Mouse (Mus musculus): ENCODE results near the gene Magi1.
A peak's percentile ranks its signal among the peaks of the same experiment; 100 is the strongest.
"Not testable (repeated sequence)": the region's sequence is repeated elsewhere in the genome, so short reads cannot be mapped to it uniquely, and the experiment has no call there.

The Magi1 gene

DNA sequence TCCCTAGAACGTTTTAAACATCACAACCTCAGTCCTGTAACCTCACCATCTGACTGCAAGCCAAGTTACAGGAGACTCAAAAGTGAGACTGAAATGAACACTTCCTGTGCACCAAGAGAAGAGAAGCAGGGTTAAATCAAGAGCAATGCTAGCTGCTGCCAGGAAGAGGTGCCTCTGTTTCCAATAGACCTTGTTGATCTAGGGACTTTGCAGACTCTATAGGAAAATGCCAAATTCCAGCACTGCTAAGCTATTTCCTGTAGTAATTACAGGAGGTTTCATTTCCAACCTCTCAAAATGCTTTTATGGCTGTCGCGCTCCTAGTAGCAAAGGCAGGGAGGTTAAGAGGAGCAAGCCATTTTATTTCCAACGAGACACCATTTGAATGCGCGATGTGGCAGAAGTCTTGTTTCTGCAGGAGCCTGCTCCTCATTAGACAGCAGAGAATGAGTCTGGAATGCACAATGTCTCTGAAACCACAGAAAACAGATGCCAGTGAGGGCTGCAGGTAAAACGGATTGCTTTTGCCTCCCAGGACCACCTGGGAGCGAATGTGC lies 222.2 kb downstream of the Magi1 start:
- no peak for DNase-seq (ENCODE audit: low spot score in 2 of 2)

DNA sequence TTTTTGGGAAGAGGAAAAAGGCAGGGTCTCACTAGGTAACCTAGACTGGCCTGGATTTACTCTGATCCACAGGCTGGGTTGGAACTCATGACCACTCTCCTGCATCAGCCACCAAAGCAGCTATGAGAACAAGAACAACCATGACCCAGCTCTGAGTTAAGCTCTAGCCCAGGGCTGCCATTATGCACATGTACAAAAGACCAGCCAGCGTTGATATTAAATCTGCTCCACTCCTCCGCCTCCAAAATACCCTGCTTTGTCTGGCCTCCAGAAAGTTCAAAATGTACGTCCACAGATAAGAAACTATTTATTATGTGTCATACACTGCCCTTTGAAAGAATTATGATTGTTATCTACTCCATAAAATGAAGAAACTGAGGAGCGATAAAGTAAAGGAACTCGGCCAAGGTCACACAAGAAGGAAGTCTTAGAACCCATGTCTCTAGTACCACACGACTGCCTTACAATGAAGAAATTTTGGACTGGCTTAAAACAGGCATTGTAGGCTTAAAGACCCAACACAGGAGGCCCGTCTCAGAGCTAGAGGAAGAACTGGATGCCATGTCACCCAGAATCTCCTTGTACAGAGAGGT lies 223.0 kb downstream of the Magi1 start:
- DNase-seq (ENCODE audit: low spot score in 2 of 2) = no peak

DNA sequence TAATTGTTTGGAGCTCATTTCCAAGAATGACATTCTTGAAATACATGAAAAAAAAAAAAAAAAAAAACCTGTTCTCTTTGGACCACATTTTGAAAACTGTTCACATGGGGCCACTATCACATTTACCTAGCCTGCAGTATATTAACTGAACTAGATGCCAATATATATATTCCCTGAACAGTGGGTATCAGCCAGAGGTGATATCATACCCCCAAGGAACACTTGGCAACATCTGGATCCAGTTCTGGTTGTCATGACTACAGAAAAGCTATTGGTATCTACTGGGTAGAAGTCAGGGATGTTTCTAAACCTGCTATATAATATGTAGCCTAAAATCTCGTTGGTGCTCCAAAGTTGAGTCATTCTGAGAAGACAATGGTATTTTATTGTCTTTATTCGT lies 224.6 kb downstream of the Magi1 start:
- DNase-seq (ENCODE audit: low spot score in 2 of 2) = no peak

DNA sequence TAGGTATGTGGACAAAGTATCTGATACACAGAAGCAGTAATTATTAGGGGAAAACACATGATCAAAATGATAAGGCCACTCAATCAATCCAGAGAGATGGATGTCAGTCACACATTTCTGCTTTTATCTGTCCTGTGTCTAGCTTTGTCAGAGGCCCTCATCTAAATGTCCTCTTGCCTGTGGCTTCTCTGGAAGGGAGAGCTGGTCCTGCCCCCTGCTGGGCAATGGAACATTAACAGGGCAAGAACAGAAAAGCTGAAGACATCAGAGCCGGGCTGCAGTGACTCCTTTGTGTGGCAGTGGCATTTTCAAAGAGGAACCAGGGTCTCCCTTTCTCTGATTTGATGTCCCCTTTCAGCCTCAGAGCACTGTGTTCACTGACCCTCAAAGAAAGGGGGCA lies 229.8 kb downstream of the Magi1 start:
- DNase-seq (ENCODE audit: low spot score in 2 of 2) = peak in 1 of 2 experiments; percentile 70

DNA sequence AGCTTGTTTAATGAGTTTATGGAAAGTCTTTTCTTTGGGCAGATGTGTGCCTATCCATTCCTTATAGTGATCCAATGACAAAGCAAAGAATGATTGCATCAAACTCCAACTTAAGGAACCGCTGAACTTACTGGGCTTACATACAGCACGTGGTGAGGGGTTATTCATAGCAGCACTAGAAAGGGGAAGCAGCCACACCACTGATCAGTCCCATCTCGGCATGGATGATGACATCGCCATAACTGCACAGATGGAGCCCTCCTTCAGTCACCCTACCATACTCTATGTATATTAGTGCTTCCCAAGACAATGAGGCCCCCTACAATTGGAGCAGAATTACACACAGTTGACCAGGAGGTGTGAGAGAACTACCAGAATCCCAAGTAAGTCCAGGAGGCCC lies 238.5 kb downstream of the Magi1 start:
- DNase-seq (ENCODE audit: low spot score in 2 of 2) = no peak

DNA sequence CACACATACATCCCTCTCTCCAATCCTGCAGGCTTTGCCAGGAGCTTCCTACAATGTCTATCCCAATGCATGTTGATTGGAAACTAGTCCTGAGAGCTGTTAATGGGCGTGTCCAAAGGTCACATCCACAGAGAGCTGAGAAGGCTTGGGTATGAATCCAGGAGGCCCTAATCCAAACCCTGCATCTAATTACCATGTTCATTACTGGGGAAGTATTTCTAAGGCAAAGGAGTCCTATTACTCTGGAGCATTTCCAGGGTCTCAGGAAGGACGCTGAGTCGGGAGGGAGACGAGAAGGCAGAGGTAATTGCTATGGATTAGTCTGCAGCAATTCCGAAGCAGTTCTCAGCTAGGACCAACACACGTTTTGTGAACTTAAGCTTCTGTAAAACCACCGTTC lies 240.3 kb downstream of the Magi1 start:
- no peak for DNase-seq (ENCODE audit: low spot score in 2 of 2)

DNA sequence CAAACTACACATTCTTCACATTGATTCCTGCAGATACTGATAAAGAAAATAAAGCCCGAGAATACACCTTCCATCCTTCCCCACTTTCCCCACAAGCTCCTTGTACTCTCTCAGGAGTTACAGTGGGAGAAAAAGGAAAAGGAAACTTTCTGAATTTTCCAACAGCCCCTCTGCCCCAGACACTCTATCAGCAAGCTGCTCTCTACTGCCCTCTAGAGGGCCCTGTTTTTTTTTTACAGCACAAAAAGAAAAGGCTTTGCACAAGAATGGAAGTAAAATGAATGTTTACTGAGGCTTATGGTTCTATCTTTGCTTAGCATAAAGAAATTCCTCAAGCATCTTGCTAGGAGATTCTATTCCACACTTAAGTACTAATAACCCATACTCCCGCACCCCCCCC lies 243.6 kb downstream of the Magi1 start:
- no peak for DNase-seq (ENCODE audit: low spot score in 2 of 2)

DNA sequence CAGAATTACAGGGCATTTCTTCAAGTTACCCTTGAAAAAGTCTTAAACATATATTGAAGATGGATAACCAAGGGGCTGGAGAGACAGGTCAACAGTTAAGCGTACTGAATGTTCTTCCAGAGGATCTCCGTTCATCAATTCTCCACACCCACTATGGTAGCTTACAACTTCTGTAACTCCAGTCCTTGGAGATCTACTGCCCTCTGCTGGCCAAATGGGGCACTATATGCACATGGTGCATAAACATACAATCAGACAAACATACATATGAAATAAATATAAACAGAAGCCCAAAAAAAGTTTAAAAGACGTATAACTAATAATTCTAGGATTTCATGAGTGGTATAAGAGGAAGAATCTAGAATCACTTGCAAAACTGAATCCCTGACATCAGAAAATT lies 244.8 kb downstream of the Magi1 start:
- no peak for DNase-seq (ENCODE audit: low spot score in 2 of 2)

DNA sequence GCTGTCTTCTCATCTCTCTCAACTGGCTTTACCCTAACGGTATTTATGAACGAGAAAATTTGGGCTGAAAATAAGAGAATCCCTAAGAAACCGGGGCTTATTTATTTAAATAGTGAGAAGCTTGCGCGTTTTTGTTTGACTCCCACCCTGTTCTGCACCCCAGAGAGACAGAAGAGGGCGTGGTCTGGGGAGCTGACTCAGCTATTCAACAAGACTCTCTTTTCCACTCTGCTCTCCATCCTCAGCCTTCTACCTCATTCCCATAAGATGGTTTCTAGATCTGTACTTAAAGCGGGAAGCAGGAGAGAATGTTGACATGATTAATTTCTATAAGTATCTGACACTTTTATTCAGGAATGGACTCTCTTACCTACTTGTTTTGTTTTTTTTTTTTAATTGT lies 247.2 kb downstream of the Magi1 start:
- no peak for DNase-seq (ENCODE audit: low spot score in 2 of 2)

DNA sequence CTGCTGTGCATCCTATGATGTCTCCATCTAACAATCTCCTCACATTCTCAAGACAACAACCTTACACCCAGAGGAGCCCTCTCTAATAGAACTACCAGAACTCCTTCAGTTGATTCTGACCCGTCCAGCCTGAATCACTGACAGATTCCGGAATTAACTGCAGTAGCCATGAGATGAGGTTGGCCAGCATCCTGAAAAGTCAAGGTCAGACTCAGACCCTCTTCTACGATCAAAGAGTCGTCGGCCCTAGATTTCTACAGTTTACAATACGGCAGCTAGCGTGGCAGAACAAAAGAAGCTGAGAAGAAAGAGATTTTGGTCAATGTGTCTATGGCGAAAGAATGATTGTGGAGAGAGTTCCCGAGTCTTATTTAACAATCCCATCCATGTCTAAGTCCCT lies 257.4 kb downstream of the Magi1 start:
- DNase-seq (ENCODE audit: low spot score in 2 of 2) = no peak

DNA sequence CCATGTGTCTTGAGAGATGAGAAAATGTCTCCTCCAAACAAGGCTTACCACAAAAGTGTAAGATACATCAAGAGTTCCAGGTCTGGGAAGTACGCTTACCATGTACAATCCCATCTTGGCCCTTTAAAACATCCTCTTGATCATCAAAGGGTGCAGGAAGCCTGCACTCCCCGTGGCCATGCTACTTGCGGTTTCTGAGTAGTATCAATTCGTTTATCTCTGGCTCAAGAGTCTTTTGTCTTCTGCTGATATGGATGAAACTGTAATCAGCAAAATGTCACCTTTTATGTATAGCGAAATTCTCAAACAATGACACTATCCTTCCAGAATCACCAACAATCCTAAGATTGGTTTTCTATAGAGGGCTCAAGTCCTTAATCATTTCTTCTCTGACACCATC lies 261.3 kb downstream of the Magi1 start:
- no peak for DNase-seq (ENCODE audit: low spot score in 2 of 2)

DNA sequence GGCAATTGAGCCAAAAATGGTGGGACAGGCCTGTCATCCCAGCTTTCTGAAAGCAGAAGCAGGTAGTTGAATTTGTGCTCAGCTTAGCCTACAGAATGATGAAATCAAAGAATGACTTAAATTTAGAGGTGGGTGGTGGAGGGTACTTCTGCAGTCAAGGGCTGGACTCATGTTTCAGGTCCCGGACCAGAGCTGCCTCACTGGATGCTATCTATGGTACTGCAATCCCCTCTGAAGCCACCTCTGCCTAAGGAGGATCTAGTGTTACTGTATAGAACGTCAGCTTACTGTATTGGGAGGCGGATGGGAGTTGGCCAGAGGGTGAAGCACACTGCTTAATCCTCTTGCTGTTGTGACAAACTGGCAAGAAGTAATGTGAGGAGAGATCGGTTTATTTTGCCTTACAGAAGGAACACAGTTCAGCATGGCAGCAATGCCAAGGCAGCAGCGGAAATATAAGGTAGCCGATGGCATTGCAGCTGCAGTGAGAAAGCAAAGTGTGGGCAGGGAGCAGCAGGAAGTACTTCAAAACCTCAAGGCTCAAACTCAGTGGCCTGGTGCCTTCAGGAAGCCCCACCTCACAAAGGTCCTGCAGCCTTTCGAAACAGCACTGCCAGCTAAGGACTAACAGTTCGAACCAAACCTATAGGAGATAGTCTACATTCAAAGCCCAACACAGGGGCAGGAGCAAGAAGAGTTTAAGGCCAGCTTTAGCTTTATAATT lies 262.3 kb downstream of the Magi1 start:
- no peak for DNase-seq (ENCODE audit: low spot score in 2 of 2)

DNA sequence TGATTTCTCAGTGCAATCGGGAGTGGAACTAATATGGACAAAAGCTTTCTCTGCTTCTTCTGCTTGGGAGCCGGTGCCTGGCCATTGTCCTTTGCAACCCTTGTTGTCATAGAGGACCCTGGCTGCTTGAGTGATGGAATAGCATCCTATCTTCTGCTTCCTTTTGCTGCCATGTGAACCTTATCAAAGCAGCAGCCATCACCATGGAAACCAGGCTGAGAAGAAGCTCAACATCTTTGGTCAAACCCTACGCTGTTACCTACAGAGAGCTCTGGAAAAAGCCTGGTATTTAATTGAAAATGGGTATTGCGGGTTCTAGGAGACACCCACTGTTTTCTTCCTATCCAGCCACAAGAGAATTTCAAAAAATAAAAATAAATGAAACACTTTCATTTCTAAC lies 263.2 kb downstream of the Magi1 start:
- DNase-seq (ENCODE audit: low spot score in 2 of 2) = peak in 1 of 2 experiments; percentile 12

DNA sequence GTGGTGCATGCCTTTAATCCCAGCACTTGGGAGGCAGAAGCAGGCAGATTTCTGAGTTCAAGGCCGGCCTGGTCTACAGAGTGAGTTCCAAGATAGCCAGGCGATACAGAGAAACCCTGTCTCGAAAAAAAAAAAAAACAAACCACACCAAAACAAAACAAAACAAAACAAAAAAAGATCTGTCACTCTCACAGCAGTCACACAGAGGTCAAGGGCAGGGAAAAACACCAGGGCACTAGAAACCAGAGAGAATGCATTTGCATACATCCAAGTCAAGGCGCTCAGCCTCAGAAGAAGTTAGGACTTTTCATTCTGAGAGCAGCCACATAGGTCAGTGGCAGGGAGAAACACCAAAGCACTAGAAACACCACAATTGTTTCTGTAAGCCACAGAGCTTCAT lies 263.8 kb downstream of the Magi1 start:
- no peak for DNase-seq (ENCODE audit: low spot score in 2 of 2)

DNA sequence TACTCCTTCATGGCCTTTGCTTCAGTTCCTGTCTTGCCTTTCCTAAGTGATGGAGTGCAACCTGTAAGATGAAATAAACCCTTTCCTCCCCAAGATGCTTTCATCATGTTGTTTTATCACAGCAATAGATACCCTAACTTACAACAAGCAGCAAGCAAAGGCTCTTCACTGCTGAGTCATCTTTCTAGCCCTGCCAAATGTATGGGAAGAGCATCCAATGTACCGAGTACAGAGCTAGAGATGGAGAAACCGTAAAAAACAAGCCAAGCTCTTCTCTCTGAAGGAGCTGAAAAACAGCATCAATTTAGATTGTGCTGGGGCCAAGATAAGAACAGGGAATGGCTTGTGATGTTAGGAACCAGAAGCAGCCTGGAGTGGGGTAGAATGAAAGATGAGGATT lies 270.0 kb downstream of the Magi1 start:
- DNase-seq (ENCODE audit: low spot score in 2 of 2) = no peak

DNA sequence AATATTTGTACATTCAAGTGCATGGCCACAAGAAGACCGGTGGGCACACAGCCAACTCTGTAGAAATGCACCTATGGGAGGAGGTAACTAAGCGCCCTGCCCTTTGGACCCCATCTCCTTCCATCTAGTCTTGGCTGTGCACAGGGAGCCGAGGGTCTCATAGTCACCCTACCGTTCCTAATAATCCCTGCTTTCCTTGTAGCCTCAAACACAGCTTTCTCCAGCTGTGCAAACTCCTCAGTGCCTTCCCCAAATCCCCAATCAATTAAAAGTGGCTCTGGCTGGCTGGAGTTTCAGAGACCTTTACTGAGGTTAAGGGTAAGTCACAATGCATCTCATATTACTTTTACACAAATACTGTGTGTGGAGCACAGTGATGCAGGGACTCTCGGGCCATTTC lies 271.8 kb downstream of the Magi1 start:
- DNase-seq (ENCODE audit: low spot score in 2 of 2) = no peak

DNA sequence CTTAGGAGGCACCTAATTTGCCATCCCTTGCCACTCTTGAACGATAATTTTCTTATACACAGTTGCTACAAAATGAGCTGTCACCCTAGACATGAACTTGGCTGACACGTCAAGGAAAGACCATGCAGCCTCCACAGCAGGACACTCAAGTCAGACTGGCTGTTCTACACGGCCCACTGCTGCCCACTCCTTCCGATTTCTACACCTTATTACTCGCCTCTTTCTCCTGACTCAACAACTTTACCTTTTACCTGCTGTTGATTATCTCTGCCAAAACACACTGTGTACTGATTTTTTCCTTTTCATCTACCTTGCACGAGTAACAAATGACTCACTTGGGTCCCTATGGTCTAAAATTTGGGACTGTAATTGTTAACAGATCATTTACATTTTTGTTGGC lies 272.2 kb downstream of the Magi1 start:
- no peak for DNase-seq (ENCODE audit: low spot score in 2 of 2)

DNA sequence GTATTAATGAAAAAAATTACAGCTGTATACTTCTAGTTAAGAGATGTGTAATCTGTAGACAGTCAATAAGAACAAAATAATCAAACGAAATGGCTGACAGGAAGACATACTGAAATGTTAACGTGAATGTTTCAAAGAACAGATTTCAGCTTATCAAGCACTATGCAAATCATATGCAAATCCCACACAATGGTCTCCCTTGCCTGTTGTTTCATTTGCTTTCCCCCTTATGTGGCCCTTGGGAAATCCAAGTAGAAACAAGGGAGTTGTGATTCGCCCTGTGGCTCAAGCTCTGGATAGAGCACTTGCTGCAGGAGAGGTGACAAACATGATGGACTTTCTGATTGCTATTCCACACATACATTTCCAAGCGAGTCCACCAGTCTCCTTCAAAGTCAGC lies 275.1 kb downstream of the Magi1 start:
- no peak for DNase-seq (ENCODE audit: low spot score in 2 of 2)

DNA sequence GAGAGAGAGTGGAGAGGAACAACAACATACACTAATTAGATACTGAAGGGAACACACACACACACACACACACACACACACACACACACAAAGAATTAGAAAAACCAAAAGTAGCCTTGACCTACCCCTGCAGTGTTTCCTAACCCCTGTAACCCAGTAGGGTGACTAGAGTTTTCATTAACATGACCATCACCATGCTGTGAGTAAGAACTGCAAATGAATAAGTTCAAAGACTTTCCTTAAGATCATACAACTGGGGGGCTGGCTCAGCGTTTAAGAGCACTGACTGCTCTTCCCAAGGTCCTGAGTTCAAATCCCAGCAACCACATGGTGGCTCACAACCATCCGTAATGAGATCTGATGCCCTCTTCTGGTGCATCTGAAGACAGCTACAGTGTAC lies 280.1 kb downstream of the Magi1 start:
- not testable (repeated sequence) for DNase-seq (ENCODE audit: low spot score in 2 of 2)

DNA sequence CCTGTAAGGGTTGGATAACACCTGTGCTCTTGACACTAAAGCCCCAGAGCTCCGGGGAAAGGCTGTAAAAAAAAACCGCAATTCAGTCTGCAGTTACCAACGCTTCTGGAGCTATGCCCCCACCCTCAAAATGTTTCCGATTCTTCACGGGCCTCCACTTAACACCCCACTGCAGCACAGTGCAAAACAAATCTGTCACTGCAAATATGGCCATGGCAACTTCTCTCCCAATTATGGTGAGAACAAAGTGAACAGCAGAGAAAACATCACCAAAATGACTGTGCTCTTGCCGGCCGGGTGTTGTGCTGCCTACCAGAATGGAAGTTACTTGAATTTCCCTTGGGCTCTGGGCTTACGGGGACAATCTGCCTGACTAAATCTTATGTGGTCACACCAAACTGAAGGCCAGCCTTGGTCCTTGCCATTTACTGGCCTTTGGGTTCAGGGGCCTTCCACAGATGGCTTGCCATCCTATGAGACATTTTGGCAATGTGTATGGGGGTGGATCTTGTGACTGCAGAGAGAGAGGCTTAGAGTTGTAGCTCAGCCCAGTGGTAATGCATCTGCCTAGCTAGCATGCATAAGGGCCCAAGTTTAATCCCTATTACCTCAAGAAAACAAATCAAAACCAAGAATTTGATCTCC lies 286.8 kb downstream of the Magi1 start:
- DNase-seq (ENCODE audit: low spot score in 2 of 2) = no peak

DNA sequence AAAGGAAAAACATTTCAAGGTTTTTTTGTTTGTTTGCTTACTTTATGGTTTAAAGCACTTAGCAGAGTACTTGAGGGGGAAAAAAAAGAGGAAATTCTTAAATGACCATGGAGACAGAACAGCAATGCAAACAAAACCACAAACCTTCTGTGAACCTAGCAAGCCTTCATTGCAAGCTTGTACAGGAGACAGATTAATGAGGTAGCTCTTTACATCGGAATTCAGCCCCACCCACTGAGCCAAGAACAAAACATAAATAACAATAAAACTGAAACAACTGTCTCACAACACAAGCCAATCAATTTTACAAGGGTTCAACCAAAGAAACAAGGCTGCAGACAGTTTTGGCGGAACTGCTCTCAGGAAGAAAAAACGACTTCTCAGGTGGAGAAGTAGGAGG lies 296.2 kb downstream of the Magi1 start:
- no peak for DNase-seq (ENCODE audit: low spot score in 2 of 2)

DNA sequence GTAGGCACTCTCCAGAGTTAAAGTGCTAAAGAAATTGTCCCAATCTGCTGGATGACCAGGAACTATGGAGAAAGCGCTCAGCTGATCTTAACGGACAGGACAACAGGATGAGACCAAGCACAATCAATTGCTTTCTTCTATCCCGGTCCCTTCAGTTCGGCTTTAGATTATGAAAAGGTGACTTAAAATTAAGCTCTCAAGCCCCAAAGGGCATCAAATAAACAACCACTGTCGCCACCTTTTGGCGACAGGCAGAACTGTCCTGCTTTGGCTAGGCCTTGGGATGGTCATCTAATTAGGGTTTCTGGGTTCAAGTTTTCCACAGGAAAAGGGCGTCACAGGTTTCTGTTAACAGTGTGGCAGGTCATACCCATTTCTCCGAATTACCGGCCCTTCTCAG lies 298.6 kb downstream of the Magi1 start:
- peak in 1 of 2 experiments; percentile 45 for DNase-seq (ENCODE audit: low spot score in 2 of 2)

DNA sequence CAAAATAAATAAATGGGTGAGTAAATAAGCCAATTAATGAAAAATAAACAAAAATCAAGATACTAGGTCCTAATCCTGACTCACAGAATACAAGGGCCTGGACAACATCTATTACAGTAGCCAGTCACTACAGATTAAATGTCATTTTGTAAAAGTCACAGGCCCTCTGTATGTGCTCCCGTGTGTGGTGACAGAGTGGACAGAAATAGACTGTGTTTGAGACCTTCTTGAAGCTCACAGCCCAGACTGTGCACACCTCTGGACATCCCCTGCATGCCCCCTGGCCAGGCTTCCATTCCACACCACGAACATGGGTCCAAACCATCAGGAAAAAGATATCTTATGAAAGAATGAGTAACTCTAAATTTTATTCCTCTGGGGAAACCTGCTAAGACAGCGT lies 300.2 kb downstream of the Magi1 start:
- DNase-seq (ENCODE audit: low spot score in 2 of 2) = no peak

All from left cerebral cortex, adult 9 months (tissue).